Mouse (Mus musculus) hindlimb bud, embryonic 11.5 days (tissue): ENCODE results near the gene Smyd3.

Experiments used
- DNase-seq: peaks from one replicate; pipeline ENCODE4 v3.0.0-alpha.2; 2012; ENCODE audit warnings: low read depth, low spot score; ENCODE audit errors: extremely low spot score

Smyd3 gene

DNA sequence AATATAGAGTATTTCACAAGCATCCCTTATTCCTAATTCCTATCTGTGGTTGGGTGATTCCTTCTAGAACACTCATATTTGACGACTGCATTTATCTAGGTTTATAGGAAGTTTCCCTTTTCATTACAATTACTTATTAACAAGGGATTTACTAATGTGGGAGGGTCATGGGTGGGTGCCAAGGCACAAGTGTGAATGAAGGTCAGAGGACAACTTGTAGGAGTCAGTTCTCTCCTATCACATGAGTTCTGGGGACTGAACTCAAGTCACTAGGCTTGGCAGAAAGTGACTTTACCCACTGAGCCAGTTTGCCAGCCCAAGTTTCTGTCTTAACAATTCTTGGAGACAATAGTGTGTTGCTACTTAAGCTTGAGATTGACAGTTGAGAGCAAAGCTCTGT lies 529.7 kb downstream of the Smyd3 start:
- no peak for DNase-seq

DNA sequence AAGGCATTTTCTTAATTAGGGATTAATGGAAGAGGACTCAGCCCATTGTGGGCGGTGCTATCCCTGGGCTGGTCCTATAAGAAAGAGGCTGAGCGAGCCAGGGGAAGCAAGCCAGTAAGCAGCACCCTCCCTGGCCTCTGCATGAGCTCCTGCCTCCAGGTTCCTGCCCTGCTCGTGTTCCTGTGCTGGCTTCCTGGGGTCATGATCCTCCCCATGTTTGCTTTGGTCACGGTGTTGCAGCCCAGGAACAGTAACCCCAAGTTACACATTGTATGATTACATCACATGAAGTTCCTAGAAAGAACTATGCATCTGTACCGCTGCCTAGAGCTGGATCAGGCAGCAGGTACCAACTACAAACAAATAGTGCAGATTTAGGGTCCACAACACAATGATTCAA lies 536.2 kb downstream of the Smyd3 start:
- DNase-seq, result no peak

DNA sequence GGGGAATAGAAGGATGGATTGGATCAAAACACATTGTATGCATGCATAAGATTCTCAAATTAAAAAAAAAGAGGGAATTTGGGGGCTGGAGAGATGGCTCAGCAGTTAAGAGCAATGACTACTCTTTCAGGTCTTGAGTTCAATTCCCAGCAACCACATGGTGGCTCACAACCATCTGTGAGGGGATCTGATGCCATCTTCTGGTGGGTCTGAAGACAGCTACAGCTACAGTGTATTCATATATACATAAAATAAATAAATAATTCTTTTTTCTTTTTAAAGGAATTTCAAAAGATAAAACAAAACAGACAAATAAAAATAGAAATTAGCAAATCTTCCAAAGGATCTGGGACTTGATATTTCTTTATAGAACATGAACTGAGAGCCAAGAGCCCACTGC lies 537.7 kb downstream of the Smyd3 start:
- no peak for DNase-seq

DNA sequence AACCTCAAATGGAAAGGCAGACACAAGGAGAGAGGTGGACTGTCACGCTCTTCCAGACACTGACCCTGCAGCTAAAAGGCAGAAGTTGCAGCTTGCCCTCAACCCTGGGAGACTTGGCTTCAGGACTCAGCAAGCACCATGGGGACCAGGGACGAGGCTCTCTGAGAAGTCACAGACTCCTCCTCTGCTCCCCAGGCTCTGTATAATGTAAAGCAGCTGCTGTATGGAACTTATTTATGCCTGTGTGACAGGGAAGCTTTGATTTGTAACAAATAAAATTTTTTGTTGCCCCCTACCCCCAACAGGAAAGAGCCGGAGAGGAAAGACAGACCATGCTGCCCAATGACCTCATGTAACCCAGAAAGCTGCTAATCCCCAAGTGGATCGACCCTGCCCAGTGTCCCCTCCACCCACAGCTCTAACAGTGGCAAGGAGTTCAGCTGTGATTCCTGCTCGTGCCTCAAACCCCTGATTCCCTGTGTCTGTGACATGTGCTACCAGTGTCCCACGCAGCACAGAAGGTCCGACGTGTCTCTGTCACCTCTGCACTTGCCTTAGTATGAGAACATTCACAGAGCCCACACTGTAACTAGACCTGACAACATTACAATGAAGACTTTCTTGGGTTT lies 539.1 kb downstream of the Smyd3 start:
- no peak for DNase-seq

DNA sequence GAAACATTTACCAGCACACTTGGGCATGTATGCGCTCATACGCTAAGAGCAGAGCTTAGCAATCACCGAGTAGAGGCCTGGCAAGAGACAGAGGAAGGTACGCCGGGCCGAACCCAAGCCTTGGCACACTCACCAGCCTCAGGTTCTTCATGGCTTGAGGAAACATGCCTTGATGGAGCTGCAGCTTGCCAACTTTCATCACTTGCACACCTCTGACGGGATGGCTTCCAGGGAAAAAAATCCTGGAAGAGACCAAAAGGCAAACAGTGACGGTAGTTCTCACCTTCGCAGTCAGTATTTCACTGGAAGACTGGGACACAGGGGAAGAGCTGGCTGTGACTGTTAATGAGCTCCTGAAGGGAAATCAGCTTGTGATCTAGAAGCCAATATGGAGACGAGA lies 545.8 kb downstream of the Smyd3 start:
- DNase-seq, result no peak

DNA sequence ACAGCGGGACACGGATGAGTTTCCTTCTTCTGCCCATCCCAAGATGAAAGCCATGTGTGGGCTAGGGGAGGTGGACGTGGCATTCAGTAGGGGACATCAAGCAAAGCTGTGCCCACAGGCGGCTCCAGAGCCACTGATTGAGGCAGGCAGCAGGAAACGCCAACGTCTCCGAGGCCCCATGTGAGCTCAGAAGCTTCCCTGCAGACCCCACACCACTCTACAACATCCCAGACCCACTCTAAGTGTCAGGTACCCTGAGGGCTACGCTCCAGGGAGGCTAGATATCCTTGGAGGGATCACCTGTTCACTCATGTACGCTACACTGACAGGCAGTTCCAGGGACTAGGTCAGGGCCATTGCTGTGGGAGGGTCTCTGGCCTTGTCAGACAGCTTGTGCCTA lies 556.2 kb downstream of the Smyd3 start:
- DNase-seq, result no peak

DNA sequence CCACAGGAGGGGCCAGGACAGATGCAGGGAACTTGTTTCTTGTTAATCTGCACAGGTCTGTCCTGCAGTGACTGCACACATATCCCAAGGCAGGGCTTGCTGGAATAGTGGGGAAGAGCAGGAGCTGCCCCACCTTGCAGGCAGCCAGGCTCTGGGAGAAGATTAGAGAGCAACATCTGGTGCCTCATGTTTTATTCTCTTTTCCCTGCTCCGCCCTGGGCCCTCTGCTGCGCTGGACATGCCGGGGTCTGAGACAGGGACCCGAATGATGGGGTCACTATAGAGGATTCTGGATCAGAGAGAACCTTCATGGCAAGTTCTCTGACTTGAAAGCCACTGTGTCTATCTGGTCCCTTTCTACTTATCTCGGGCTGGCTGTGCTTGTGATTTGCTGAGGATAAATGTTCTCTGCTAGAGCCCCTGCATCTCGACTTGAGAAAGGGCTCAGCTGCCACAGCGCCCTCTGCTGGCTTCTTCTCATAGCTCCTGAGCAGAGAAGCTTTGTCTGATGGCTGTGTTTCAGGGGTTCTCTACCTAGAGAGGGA lies 557.8 kb downstream of the Smyd3 start:
- DNase-seq, result peak; percentile 81

DNA sequence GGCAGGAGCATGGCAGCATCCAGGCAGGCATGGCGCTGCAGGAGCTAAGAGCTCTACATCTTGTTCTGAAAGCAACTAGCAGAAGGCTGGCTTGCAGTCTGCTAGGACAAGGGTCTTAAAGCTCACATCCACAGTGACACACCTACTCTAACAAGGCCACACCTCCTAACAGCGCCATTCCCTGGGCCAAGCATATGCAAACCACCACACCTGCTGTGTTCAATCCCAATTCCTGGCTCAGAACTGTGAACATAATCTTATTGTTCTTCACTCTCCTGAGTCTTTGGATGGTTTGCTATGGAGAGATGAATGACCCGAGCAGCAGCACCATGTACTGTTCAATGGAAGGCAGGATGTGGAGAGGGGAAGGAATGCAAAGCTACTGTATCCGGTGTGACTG lies 559.2 kb downstream of the Smyd3 start:
- DNase-seq, result no peak

DNA sequence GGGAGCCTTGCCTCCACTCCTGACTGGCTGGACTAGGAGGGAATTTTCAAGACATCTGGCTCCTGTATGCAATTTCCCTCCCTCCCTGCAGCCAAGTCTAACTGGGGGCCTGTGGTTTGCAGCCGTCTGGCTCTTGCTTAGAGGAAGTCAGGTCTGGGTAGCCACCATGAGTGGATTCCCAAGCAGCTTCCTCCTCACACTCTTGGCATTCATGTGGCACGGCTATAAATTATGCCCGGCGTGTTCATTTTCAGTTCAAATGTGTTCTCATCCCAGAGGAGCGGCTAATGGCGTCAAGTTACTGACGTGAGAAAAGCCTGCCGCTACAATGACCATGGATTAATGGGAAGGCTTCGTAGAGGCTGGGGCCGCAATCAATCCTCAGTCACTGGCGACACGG lies 564.9 kb downstream of the Smyd3 start:
- DNase-seq, result no peak

DNA sequence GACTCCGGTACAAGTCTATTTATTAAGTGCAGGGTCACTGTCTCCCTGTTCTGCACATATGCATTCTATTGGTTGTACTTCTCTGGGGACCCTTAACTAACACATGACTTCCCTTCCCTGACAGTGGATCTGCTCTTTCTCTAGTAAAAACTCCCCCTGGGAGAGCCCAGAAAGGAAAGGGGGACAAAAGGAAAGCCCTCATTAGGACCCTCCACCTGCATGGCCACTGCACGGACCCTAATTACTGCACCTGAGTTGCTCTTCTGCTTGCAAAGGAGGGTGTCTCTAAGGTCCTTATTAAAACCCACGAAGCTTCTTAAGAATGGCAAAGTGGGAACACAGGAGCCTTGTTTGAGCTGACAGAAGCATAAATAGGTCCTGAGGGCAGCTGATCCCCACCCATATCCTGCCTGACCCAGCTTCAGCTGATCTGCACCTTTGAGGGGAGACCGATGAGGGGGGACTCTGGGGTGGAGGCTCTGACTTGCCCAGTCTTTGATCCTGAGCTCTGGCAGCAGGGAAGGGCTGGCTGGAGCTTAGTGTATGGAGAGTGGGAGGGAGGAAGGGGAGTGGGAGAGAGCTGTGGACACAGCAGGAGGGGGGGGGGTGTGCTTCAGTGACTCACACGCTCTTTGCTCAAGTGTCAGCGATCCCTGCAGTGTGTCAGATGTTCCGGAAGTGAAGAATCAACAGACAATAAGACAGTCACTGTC lies 575.4 kb downstream of the Smyd3 start:
- no peak for DNase-seq

DNA sequence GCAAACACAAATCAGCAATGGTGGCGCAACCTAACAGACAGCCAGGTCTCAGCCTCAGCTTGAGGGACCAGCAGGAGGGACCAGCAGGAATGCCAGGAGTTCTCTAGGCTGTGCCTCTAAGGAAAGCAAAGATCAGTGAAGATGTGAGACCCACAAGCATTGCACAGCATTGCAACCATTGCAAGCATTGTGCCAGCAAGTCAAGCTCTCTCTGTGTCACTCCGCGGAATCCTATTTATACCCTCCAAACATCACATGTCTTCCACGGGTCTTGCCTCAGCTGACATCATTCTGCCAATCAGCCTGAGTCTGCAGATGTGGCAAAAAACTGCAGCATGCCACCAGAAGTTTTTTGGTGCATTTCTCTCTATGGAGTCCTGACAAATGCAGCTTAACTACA lies 577.5 kb downstream of the Smyd3 start:
- no peak for DNase-seq

DNA sequence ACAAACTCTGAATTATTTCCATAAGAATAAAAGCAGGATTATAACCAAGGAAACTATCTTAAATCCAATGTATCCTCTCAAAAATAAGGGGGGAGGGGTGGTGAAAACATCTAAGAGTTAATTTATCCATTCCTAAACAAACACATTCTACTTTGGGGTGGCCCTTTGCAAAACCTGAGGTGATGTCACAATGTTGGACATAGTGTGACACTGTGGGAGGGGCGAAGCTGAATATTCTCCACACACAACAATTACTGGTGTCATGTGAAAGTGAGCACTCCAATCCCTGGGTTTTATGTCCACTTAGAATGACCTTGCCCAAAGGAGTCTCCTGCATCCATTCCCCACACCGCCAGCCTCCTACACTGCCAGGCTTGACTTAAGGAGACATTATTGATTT lies 580.9 kb downstream of the Smyd3 start:
- DNase-seq, result no peak

DNA sequence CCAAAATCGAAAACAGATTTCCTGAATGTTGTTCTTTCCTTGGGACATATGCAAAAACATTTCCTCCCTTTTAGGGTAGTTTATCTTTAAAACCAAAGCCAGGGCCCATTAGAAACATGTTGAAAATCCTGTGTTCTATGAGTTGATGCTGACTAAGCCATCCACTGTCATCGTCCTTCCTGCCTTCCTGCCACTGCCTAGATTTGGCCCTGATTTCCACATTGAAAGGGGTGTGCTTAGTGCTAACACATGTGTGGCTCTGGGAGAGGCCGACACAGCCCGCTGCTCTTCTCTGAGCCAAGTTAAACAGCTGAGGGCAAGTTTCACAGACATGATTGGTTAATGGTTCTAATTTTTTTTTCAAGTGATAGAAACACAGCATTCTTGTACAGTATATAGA lies 581.4 kb downstream of the Smyd3 start:
- no peak for DNase-seq

DNA sequence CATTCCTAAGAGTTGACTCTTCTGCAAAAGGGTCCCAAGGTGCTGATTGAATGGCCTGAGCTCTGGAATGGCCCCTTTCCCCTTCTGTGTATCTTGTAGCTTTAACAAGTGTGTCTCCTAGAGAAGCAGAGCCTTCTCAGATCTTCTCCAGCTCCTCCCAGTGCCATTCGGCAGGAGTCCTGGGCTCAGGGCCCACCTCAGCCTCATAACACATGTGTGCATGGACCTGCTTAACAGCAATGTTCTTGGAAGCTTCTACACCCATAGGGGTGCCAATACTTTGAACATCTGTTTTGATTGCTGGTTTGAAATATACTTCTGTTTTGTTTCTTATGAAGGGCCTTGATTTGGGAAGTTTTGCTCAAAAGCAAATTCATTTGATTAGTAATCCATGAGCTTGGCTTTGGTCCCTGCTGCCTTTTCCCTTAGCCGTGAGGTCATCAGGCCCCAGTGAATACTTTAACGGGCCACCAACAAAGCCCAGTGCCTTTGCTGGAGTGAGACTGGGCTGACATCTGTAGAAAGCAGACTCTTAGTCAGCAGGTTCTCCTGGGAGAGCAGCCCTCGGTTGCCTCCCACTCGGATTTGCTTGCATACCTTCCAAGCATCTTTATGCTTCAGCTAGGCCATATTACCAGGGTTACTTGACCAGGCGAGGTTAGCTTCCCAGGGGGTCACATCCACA lies 583.7 kb downstream of the Smyd3 start:
- DNase-seq, result no peak

DNA sequence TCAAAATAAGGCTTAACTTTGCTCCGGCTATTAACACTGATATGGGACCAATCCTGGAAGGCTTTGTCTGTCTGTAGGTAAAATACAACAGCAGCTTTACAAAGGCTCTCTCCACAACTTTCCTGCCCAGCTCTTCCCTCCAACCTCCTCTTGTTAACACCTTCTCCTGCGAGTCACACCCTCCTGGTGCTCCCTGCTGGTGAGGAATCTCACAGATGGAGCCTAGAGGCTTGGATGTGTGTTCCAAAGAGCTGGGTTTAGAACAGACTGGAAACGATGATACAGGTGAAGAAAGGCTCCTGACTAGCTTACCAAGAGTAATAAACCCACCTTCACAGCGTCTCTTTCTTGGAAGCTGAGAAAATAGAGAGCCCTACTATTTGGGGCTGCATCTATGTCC lies 588.3 kb downstream of the Smyd3 start:
- no peak for DNase-seq

DNA sequence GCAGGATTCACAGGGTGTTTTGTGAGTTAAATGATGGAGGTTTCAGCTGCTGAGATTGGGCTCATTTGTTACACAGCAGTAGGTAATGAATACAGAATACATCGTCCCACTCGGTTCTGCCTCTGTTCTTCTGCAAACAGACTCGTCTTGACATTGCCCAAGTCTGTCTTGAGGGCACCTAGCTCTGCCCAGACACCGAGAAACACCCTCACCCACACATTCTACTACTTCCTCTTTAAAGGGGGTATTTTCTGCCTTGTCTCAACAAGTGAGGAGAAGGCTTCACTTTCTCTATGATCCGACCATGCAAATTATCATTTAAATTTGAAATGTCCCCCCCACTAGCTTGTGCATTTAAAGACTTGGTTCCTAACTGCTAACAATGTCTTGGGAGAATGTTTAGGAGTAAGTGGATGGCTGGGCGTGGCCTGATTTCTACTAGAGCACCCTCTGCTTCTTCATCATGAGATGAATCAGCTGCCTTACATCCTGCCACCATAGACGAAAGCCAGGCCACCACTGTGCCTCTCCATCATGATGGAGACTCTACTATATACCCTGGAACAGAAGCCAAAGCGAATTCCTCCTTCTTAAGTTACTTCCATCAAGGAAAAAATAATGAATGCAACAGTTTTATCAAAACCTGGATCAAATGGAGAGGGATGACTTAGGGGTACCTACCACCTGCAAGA lies 593.2 kb downstream of the Smyd3 start:
- DNase-seq, result no peak

DNA sequence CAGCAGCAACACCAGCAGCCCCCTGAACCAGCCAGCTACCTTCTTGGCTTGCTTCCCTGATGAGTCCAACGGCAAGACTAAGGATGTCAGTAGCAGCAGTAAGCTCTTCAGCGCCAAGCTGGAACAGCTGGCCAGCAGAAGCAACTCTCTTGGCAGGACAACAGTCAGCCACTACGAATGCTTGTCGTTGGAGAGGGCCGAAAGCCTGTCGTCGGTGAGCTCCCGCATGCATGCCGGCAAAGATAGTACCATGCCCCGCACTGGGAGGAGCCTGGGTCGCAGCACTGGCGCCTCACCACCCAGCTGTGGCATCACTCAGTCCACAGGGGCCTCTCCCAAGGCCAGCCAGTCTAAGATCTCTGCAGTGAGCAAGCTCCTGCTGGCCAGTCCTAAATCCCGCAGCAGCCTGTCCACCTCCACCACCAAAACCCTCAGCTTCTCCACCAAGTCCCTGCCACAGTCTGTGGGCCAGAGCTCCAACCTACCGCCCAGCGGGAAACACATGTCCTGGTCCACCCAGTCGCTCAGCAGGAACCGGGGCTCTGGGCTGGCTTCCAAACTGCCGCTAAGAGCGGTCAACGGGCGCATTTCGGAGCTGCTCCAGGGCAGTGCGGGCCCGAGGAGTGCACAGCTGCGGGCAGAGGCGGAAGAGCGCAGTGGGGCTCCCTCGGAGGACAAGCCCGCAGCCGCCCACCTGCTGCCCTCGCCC lies 600.5 kb downstream of the Smyd3 start:
- no peak for DNase-seq

DNA sequence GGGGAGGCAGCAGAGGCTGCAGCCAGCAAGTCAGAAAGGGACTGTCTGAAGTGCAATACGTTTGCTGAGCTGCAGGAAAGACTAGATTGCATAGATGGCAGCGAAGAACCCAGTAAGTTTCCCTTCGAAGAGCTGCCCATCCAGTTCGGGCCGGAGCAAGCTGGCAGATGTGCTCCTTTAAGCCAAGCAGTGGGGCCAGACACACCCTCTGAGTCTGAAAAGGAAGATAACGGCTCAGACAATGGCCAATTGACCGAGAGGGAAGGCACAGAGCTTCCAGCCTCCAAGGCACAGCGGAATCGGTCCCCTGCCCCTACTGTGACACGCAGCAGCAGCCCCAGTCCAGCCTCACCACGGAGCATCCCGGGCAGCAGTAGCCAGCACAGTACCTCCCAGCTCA lies 602.8 kb downstream of the Smyd3 start:
- DNase-seq, result no peak

DNA sequence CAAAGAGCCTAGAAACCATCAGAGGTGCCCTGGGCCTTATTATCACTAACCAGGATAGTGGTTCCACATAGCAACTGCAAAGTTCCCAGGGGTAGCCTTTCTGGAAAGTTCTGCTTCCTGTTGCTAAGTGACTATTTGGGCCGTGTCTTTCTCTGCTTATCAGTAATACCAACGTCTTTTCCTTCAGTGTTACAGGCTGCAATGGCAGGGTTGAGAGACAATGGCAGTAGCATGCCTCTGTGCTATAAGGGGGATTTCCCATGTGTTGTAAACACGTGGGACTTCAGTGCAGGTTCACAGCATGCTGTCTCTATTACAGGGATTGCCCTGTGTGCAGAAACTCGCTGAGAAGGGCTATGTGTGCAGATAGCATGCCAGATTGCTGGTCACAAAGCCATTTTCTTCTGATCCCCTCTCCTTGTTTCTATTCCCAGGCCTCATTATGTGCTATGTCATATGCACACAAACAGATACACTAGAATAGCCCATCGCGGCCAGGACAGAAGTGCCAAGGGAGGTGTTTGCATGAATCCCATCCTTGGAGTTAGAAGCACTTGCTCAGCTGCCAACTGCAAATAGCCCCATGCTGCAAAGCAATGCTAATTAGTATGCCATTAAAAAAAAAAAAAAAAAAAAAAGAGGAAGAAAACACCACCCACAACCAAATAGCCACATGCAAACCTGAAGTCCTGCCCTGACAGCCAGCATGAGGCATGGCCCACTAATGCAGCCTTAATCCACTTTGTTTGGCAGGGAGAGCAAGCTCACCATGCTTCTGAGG lies 604.7 kb downstream of the Smyd3 start:
- no peak for DNase-seq

DNA sequence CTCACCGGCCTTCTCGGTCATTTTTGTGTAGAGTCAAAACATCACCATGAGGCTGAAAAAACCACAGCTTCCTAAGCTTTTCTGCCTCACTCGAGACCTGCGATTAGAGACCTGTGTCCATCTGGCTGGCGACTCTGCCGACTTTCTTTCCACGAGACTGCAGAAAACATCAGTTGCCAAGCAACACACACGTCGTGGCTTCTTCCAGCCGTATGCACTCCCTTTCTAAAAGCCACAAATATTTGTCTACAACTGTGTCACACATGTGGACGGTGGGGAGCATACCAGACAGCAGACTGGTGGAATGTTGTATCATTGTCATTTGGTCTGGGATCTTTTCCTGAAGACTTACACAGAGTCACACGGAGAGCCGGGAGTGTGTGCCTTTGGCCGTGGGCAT lies 606.9 kb downstream of the Smyd3 start:
- DNase-seq, result no peak
